Mouse (Mus musculus) spleen, adult 18-20 months (tissue): ENCODE measurements around the gene Hinfp.
"Not testable (repeated sequence)": the region's sequence is repeated elsewhere in the genome, so short reads cannot be mapped to it uniquely, and the experiment has no call there.

Source experiments
- DNase-seq, 2 experiments: peaks; one replicate each; pipeline ENCODE4 v3.0.0; 2022; ENCODE audit warnings: mixed read lengths in 2 of 2

Hinfp gene

DNA sequence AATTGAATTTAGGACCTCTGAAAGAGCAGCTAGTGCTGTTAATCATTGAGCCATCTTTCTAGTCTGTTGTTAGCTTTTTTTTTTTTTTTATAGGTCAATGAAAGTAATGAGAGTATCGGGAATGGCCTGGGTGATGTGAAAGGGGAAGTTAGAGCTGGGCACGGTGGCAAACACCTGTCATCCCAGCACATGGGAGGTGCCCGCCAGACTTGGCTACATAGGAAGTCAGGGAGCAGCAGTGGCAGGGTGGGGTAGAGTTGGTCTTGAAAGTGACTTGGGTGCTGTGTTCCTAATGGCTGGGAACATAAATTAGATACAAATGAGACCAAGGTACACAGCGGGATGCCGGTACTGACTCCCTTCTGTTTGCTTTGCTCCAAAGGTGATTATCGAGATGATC is 25.3 kb upstream of the Hinfp start:
- DNase-seq = no peak

DNA sequence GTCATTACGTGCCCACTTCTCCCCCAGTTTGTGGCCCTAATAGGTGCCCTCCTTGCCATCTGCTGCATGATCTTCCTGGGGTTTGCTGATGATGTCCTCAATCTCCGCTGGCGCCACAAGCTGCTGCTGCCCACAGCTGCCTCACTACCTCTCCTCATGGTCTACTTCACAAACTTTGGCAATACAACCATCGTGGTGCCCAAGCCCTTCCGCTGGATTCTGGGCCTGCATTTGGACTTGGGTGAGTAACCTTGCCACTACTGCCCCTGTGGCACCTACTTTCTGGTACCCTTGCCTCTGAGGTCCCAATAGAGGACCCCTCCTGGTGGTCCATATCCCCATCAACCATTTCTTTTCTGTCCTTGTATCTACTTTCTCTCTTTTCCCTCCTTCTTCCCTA is 22.5 kb upstream of the Hinfp start:
- DNase-seq = no peak

DNA sequence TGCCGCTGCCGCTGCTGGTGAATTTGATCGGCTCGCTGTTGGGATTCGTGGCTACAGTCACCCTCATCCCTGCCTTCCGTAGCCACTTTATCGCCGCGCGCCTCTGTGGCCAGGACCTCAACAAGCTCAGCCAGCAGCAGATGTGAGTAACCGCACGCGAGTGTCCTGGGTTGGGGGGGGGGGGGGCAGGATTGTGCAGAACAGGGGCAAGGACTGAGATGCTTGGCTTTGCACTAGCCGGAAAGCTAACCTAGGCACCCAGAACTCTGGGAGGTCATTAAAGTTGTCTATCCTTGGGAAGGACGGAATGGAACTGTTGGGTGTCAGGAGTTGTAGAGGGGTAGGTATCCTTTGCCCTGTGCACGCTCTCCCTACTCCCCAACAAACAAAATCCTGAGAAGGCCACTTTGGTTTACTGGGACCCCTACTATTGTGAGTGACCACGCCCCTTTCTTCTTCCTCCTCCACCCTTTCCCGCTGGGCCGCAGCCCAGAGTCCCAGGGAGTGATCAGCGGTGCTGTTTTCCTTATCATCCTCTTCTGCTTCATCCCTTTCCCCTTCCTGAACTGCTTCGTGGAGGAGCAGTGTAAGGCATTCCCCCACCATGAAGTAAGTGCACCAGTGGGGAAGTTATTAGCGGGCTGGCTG is 21.7 kb upstream of the Hinfp start:
- DNase-seq = no peak

DNA sequence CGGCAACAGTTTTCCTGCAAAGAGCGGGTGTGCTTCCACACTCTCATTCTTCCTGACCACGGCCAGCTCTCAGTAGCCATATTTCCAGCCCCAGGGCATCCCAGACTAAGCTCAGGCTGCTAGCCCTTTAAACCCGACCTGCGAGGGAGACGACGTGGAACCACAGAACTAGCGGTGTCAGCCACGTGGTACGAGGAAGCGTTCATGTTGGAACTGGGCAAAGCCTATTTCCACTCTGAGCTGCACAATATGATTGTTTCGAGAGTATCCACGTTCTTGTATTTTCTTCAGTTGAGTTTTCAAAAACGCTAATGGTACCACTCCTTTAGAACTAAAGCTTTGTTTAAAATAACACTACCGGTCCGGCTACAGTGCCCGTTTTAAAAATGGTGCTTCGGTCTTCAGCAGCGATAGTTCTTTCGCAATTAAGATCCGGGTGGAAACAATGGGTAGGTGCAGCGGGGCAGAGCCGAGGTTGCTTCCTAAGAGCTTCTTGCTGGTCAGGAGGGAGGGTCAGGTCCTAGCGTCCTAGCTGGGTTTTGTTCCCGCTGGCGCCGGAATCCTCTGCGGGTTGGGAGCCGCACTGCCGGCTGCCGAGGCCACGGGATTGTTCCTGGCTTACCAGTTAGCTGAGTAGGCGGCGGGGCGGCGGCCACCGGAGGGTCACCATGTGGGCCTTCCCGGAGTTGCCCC is 21.0 kb upstream of the Hinfp start:
- peak; percentile 58 to 70 for DNase-seq

DNA sequence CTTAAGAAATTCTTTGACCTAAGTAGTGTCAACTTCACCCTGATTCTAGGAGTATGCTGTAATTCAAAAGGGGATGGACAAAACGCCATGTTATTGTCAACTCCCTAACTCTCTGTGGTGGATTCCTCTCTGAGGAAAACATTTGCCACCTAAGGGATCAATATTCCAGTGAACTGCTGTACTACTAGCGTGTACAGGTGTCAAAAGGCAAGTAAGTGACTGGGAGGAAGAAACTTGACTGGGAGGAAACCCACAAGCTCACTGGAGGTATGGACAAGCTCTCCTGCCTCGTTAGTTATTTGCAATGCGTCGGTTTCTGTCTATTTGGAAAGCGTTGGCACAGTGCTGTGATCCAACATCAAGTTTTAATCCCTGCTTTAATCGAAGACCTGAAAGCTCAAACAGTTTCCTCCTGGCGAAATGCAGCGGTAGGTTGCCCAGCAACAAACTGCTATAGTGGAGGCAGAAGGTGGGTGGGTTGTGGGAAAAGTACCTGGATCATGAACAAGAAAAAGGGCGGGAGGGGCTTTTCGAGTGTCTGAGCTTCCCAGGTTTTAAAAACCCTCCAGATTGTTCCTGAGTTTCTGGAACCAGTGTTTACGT is 20.4 kb upstream of the Hinfp start, which contains the start of gene Dpagt1:
TSS of gene Dpagt1 (plus strand) at position 252 of the 603 bp plus-strand sequence.
- DNase-seq = no peak

DNA sequence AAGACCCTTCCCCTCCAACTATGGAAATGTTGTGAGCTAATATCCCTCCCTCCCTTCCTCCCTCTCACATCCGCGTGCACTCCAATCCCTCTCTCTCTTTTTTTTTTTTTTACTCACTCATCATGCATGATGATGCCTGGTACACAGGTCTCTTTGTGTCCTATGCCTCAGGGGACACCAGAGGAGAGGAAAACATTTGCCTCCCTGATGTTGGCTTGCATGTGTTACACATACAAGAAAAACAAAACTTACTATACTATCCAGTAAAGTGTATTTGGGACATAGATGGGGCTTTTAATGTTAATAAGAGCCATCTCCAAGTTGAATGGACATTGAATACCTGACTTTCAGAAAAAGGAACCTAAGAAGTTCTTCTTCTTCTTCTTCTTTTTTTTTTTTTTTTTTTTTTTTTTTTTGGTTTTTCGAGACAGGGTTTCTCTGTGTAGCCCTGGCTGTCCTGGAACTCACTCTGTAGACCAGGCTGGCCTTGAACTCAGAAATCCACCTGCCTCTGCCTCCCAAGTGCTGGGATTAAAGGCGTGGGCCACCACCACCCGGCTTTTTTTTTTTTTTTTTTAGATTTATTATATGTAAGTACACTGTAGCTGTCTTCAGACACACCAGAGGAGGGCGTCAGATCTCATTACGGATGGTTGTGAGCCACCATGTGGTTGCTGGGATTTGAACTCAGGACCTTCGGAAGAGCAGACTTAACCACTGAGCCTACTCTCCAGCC is 19.7 kb upstream of the Hinfp start:
- DNase-seq = not testable (repeated sequence)

DNA sequence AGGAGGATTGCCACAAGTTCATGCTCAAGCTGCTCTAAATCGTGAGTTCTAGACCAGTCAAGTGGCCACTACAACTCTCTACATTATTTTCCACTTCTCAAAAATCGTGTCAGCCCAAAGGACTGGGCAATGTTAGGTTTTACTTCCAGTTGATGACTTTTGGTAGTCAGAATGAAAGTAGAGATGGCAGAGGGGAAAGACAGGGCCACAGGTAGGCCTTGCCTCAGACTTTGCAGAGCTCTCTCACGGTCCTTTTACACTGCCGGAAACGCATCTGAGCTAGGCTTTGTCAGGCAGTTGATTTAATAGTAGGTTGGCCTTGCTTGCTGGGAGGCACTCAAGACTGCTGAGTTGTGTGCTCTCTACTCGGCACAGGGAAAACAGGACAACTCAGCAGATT is 18.7 kb upstream of the Hinfp start:
- DNase-seq = no peak

DNA sequence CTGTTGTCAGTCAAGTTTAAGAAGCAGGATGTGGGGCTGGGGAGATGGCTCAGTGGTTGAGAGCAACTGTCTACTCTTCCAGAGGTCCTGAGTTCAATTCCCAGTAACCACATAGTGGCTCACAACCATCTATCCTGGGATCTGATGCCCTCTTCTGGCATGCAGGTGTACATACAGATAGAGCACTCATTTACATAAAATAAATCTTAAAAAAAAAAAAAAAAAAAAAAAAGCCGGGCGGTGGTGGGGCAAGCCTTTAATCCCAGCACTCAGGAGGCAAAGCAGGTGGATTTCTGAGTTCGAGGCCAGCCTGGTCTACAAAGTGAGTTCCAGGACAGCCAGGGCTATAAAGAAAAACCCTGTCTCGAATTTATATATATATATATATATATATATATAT is 18.2 kb upstream of the Hinfp start:
- not testable (repeated sequence) for DNase-seq

DNA sequence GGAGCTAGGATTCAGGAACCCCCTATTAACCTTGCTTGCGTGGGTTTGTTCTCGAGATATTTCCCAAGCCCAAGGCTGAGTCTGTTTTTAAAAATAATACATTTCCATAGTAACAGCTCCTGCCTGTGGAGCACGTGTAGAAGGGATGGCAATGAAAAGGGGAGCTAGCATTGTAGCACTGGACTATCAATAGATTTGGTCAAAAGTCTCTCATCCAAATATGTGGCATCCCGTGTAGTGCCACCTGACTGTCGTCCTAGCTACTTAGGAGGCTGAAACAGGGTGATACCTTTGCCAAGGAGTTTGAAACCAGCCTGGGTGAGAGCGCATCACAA is 15.3 kb upstream of the Hinfp start:
- no peak for DNase-seq

DNA sequence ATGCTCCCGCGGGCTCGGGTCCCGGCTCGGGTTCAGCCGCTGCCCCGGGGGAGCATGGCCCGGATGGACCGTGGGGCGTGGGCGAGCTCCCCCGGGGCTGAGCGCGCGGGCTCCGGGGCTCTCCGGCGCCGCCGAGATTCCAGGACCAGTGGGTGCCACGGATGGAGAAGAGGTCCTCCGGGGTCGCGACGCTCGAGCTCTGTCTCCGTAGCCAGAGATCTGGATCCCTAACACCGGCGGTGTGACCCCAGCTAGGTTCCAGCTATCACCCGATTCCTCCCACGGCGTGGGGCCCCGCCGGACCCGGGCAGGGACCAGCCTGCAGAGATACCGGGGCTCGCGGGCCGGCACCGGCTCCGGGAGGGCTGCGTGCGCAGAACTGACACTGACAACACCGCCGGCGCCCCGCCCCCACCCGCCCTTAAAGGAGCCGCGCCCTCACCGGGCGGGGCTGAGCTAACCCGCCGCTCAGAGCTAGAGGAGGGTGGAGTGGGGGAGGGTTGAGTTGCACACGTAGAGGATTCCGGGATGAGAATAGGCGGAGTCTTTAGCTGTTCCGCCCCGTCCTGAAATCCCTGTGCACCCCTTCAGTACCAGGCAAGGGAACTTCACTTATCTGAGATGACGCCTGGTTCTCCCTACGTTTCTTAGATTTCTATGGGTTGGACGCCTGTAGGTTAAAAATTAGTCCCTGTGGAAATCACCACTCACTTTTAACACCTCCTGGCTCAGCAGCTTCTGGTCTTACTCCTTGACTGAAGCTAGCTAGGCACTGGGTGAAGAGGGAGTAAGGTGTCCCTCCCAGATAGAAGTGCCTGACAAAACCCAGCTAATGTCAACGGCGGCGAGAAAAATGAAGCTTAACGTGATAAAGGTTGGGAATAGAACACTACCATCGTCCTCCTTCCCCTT is 14.7 kb upstream of the Hinfp start, which contains the start of gene C2cd2l:
TSS of gene C2cd2l (minus strand) at position 399 of the 912 bp plus-strand sequence.
- peak; percentile 79 for DNase-seq

DNA sequence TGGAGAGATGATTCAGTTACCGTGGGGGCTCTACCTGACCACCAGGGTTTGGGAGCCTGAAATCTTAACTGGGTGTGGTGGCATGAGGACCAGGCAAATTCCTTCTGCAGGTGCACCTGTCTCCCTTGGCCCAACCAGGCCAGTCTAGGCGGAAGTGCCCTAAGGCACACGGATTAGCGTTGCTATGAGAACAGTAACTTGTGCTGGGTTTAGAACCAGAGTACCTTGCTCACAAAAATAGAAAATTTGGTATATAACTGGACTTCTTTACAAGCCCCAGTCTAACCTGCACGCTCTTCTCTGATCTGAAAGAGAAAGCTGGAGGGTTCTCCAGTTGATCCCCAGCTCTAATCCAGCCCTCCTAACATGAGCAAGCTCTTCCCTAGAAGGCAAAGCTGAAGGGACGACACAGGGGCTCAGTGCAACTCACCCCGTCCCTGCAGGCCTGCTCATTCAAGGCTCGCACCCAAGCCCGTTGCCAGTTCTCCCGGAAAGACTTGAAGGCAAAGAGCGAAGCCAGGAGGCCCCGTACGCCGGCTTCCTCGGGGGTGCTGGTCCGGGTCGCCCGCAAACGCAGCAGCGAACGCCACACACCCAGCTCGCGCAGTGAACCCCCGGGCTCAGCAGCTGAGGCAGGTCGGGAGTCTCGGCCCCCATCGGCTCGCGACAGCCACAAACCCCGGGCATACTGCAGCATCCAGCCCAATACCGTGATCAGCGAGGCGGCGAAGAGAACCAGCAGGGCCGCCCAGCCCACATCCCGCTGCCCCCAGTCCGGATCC is 13.8 kb upstream of the Hinfp start:
- DNase-seq = peak in 1 of 2 experiments; percentile 34

DNA sequence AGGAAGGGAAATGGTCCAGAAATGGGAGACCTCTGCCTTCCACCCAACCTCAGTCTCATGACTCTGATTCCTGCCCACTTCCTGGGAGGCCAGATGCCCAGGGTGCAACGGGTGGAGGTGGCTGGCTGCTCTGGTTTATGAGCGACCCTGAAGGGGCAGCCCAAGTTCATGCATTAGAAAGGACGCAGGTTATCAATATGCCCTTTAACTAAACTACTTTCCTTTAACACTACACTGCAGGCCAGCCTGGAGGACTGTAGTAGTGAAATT is 13.3 kb upstream of the Hinfp start:
- DNase-seq = no peak

DNA sequence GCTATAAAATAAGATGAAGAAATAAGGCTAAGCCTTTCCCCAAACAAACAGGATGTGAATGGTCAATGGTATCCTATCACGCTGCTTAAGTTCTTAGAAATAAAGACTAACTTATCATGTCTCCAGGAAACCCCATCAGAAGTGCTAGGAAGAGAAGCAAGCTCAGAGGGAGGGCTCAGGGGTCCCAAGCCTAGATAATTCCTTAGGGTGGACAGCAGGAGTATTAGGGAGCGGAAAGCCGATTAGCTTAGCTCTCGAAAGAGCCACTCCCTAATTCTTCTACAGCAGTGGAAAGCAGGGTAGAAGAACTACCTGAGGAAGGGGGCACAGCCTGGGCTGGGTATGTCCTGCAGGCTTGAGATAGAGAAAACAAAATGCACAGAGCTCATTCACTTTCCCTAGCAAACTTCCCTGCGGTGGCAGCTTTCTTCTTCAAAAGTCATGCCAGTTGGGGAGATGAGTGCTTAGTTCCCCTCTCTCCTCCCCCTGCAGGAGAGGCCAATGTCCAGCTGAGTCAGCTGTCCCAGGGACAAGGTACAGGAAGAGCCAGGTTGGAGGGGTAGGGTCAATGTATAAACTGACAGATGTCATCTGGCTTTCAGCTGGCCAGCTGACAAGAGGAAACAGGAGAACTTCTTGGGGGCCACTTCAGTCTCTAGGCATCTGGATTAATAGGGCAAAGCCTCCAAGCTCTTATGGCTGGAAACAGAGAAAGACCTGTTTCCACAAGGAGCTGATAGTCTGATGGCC is 12.8 kb upstream of the Hinfp start:
- DNase-seq = no peak

DNA sequence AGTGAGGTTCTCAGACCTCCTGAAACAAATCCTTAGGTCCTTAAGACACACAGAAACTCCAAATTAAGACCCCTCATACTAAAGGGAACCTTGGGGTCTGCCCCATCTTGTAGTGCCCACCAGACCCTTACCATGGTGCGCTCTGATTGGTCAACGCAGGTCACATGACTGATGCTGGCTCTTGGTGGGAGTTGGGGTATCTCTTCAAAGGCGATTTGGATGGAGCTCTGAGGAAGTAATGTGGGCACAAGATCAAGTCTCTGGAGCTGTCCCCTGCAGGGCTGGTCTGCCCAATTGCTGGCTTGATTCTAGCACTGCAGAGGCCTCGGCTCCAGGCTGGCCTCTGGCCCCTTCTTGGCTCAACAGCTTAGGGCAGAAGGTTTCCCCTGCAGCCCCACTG is 12.0 kb upstream of the Hinfp start:
- DNase-seq = no peak

DNA sequence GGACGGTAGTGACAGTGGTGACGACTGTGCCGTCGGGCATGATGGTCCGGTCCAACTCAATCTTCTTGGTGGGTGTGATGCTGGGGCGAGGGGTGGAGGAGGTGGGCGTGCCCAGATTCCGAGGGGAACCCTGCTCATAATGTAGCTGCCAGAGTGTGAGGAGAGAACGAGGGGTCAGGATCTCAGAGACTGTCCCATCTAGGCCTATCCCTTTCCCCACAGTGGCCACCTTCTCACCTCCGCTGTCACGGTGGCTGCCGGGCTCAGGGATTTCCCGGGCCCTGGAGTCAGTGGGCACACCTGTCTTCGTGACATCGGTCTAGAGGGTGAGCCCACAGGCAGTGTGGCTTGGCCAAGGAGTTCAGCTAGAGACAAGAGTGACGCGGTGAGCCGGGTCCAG is 9.4 kb upstream of the Hinfp start:
- no peak for DNase-seq

DNA sequence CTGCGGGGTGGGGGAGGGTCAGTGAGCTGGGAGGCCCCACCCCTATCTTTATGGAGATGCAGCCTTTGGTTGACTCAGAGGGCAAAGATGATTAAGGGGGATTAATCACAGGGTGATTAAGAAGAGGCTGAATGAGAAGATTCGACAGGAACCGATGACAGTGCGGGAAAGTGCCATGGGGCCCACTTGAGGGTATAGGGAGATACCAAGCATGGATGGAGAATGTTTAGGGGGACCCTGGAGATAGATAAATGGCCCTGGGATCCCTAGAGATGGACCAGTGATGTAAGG is 8.7 kb upstream of the Hinfp start:
- DNase-seq = no peak

DNA sequence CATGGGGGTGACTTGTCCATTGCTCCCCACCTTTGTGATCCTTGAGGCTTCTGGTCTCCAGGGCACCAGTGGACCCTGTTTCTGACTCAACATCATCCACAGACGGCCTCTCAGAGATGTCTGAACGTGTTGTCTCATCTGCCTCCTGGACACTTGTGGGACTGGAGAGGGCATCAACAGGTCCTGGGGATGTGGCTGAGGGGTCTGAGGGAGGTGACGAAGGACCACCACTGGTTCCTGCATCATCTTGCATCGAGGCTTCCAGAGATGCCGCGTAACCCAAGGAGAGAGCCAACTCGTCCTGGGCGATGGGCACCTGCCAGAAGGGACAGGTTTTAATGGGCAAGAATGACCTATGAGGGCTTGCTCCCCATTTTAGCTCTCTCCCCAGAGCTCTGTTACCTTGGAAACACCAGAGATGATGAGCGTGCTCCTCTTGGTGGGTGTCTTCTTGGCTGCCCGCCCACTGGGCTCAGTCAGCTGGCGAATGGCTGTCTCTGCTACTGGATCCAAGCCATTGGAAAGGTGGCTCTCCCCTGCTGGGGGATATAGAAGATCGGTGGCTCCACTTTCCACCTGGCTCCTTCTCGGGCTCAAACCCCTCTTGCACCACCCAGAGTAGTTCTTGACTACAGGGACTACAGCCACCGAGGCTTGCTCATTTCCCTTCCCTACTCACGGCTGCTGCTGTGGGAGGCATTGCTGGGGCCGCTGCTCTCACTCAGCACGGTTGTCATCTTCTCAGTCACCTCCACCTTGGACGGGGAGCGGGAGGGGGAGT is 8.2 kb upstream of the Hinfp start:
- DNase-seq = no peak

DNA sequence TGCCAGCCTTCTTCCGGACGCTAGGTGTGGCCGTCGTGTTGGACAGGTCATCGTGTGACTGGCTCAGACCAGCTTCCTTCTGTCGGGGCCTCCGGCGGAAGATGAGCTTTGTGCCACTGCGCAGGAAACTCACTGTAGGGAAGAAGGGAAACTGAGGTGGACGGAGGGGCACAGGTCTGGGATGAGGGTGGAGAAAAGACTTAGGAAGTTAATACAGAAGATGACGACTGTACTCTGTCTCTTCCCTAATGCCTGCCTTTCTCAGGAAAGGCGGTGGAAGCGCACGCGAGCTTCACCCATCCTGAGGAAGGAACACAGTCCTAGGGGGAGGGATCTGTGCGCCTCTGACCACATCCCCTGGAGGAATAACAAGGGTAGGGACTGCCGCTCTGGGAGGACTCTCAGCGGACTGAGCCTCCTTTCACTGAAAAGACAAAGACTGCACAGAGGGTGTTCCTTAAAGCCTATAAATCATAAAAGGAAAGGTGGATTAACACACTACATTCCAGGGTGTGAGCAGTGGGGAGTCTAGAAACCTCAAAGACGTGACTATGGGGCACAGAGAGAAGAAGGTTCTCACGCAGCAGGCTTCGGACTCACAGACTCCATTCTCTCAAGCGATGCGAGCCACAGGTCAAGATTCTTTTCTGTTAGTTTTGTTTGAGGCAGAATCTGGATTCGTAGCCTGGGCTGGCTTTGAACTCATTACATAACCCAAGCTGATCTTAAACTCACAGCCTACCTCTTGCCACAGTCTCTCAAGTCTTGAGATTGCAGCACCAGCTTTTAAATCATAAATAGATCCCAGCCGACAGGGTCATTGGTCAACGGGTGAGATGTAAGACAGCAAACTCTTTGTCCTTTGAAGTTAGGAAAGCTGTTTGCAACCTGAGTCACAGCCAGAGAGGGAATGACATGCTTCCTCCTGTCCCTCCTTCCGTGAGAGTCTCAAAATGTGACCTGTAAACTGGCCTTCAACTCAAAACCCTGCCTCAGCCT is 6.0 kb upstream of the Hinfp start:
- no peak for DNase-seq

DNA sequence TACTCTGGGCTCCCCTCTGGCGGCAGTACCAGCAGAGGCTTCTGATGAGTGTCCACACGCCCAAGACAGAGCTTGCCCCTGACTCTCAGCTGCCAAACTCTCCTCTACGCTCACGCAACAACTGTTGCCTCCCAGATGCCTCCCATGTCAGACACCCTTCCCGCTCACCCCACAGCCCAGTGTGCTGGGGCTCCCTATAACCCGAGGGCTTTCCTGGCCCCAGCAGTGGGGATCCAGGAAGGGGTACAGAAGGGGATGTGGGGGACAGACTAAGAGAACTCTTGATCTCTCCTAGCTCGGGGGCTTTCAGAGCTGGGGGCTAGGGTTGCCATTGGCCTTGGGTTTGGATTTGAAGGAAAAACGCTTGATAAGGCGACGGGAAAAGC is 5.3 kb upstream of the Hinfp start:
- no peak for DNase-seq
